Mouse (Mus musculus) forebrain, embryonic 13.5 days (tissue): ENCODE measurements at regions not wholly inside any gene's neighbourhood (a gene's known extent, or its start where the extent isn't known, plus 50 kb on each side); places are given as distances from the start of the nearest gene placed in this dataset.
A peak's percentile ranks its signal among the peaks of the same experiment; 100 is the strongest.

ENCODE experiments used
- ATAC-seq: fragments of 200-750 bp; cut with Nextera tagmentation; 2 replicates; pipeline ENCODE4 v1.8.0; 2017
- H3K27ac ChIP-seq: fragments of 300-500 bp; sonication (generic); 2 replicates; pipeline ENCODE4 v1.5.1; 2015; ENCODE audit warnings: inconsistent platforms, mild to moderate bottlenecking, moderate library complexity
- H3K27me3 ChIP-seq: fragments of 300-500 bp; sonication (generic); 2 replicates; pipeline ENCODE4 v1.6.1; 2015; ENCODE audit warnings: mild to moderate bottlenecking, inconsistent platforms
- H3K36me3 ChIP-seq: fragments of 300-500 bp; sonication (generic); 2 replicates; pipeline ENCODE4 v1.6.1; 2015; ENCODE audit warnings: mild to moderate bottlenecking, inconsistent platforms; ENCODE audit not compliant: poor library complexity, severe bottlenecking
- H3K4me1 ChIP-seq: fragments of 300-500 bp; sonication (generic); 2 replicates; pipeline ENCODE4 v1.6.1; 2015; ENCODE audit warnings: inconsistent platforms
- H3K4me2 ChIP-seq: fragments of 300-500 bp; sonication (generic); 2 replicates; pipeline ENCODE4 v1.6.1; 2015; ENCODE audit warnings: inconsistent platforms, mild to moderate bottlenecking, moderate library complexity
- H3K4me3 ChIP-seq: fragments of 300-500 bp; sonication (generic); 2 replicates; pipeline ENCODE4 v1.5.1; 2015; ENCODE audit warnings: mild to moderate bottlenecking, inconsistent platforms
- H3K9ac ChIP-seq: fragments of 300-500 bp; sonication (generic); 2 replicates; pipeline ENCODE4 v1.6.1; 2015; ENCODE audit warnings: mild to moderate bottlenecking, inconsistent platforms
- H3K9me3 ChIP-seq: fragments of 300-500 bp; sonication (generic); replicated peaks from 2 replicates; pipeline ENCODE4 v1.6.1; 2016; ENCODE audit warnings: inconsistent platforms
- WGBS: fragments of 180-500 bp; shearing (Covaris S2); methylation state at CpG from one replicate; pipeline ENCODE4 v1.1.7; 2015; 5-methylcytosine and 5-hydroxymethylcytosine counted together

DNA sequence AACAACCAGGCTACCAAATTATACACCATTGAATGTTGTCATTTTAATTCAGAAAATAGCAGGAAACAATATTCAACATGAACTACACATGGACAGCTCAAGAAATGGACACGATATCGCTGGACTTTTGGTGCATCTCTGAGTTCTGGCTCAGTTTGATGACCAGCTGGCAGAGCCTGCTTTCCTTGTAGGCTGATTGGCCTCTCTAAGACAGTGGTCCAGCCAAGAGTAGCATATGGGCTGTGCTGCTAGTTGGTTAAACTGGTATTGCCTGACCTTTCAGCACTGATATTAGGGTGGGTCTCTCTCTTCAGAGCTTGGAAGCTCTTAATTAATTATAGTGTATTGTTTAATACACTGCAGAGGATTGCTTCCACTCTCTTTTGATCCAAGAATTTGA lies 705.8 kb upstream of the Ddx18 start:
- Histone ChIP-seq H3K27ac (no peak overlapping the region), H3K4me3 (no peak overlapping the region), H3K27me3 (no peaks in the 10 kb centered on the region), H3K4me2 (no peak overlapping the region), H3K9ac (no peak overlapping the region), H3K4me1 (no peaks in the 10 kb centered on the region), H3K36me3 (no peaks in the 10 kb centered on the region), H3K9me3 (no peaks in the 10 kb centered on the region)
- WGBS, result 89% methylated on average over 2 of the region's 2 CpGs
- no peak for ATAC-seq

DNA sequence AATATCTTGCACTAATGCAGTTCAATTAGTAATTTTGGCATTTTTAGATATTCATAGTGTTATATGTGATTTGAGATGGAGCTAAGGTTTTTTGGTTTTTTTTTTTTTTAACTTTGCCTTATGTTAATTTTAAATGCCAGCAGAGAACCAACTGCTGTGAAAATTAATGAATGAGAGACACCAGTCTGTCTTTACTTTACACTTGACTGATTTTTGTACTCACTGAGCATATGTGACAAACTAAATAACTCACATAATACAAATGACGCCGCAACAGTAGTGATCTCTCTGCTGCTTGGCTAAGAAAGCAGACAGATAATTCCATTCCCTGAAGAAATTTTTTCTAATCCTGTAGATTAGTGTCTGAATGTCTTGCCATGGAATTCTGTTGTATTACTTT lies 675.2 kb upstream of the Ddx18 start:
- Histone ChIP-seq H3K4me3 (no peak overlapping the region), H3K9ac (no peak overlapping the region), H3K9me3 (no peaks in the 10 kb centered on the region), H3K27ac (no peak overlapping the region), H3K36me3 (no peaks in the 10 kb centered on the region), H3K4me1 (no peaks in the 10 kb centered on the region), H3K4me2 (no peak overlapping the region), H3K27me3 (no peaks in the 10 kb centered on the region)
- 63% methylated on average over 2 of the region's 2 CpGs for WGBS
- ATAC-seq, result 0 out of 2 replicates have a peak, but pooled peaks have one; percentile 27

DNA sequence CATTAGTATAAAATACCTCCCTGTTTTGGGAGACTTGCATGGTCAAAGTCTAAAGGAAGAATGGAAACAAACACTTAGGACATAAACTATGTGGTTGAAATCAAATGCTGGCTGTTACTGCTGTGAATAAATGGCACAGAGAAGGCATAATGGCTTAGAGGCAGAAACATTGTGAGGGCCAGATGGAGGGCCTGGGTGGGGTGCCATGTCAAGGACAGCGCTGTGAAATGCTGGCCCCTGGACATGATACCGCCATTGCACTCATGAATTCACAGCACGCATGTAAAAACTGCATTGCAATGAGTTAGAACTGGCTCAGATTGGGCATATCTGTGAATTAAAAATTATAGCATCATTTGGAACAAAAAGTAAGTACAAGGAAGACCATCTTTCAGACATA lies 673.7 kb upstream of the Ddx18 start:
- Histone ChIP-seq H3K4me1 (no peaks in the 10 kb centered on the region), H3K9ac (no peak overlapping the region), H3K36me3 (no peaks in the 10 kb centered on the region), H3K9me3 (no peaks in the 10 kb centered on the region), H3K4me3 (no peak overlapping the region), H3K27me3 (no peaks in the 10 kb centered on the region), H3K27ac (no peak overlapping the region), H3K4me2 (no peak overlapping the region)
- WGBS, result 86% methylated on average over 3 of the region's 3 CpGs
- ATAC-seq, result no peak

DNA sequence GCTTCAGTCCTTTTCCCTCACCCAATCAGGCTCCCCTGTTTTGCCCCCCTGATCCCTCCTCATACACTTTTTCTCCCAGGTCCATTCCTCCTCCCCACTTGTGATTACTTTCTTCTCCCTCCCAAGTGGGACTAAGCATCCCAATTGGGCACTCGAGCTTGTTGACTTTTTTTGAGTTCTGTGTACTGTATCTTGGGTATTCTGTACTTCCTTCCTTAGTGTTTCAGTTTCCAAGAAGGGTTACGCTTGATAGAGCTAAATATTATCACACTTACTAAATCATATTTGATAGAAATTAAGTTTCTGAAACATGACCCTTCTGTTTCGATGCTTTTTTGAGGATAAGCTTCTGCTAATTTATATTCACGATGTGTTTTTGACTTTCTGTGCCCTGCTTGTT lies 662.7 kb upstream of the Ddx18 start:
- Histone ChIP-seq H3K4me2 (no peak overlapping the region), H3K4me3 (no peak overlapping the region), H3K9me3 (no peaks in the 10 kb centered on the region), H3K9ac (no peak overlapping the region), H3K27ac (no peak overlapping the region), H3K36me3 (no peaks in the 10 kb centered on the region), H3K4me1 (no peaks in the 10 kb centered on the region), H3K27me3 (no peaks in the 10 kb centered on the region)
- WGBS, result 85% methylated on average over 4 of the region's 4 CpGs
- ATAC-seq, result no peak

DNA sequence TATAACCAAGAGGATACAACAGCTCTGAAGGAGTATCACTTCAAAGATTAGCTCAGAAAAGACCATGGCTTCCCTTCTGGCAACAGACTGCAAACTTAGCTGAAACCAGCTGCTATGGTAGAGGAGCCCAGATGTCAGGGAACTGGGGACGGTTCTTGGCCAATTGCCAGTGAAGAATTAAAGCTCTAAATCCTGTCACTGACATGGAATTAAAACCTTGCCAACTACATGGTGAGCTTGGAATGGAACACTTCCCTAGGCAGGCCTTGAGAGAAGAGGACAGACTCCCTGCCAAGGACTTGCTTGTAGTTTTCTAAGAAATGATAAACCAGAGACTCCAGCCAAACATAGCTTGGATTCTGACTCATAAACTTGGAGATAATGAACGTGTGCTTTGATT lies 644.7 kb upstream of the Ddx18 start:
- H3K9me3 ChIP-seq, result no peaks in the 10 kb centered on the region
- H3K27me3 ChIP-seq, result no peaks in the 10 kb centered on the region
- H3K4me2 ChIP-seq, result no peak overlapping the region
- peak; percentile 80; the same call in 1 of the 2 replicates for ATAC-seq
- 47% methylated on average over 2 of the region's 2 CpGs for whole genome bisulfite sequencing
- H3K27ac ChIP-seq, result no peak overlapping the region
- no peaks in the 10 kb centered on the region for H3K4me1 ChIP-seq
- H3K36me3 ChIP-seq, result no peaks in the 10 kb centered on the region
- no peak overlapping the region for H3K4me3 ChIP-seq
- no peak overlapping the region for H3K9ac ChIP-seq

DNA sequence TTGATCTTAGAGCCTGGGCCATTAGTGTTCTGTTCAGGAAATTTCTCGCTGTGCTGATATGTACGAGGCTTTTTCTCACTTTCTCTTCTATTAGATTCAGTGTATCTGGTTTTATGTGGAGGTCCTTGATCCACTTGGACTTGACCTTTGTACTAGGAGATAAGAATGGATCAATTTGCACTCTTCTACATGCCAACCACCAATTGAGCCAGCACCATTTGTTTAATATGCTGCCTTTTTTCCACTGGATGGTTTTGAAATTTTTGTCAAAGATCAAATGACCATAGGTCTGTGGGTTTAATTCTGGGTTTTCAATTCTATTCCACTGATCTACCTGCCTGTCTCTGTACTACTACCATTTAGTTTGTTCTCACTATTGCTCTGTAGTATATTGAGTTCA lies 640.8 kb upstream of the Ddx18 start:
- Histone ChIP-seq H3K27me3 (no peaks in the 10 kb centered on the region), H3K9me3 (no peaks in the 10 kb centered on the region), H3K36me3 (no peaks in the 10 kb centered on the region), H3K4me1 (no peaks in the 10 kb centered on the region), H3K4me3 (no peak overlapping the region), H3K9ac (no peak overlapping the region), H3K4me2 (no peak overlapping the region), H3K27ac (no peak overlapping the region)
- ATAC-seq, result no peak
- 93% methylated on average over 2 of the region's 2 CpGs for WGBS

DNA sequence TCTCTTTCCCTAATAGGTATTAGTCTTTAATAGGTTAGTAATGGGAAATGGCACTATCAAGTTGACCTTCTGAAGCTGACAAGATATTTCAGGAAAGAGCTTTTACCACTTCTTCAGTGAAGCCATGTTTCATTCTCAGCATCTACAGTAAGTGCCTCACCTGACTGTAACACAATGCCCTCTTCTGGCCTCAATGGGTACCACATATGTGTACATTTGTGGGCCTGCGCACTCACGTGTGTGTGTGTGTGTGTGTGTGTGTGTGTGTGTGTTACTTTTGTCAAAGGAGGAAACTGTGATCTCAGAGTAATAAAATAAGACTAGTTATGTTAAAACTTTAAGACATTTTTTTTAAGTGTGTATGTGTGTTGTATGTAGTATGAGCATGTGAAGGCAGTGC lies 601.8 kb upstream of the Ddx18 start:
- no peaks in the 10 kb centered on the region for H3K9me3 ChIP-seq
- H3K27ac ChIP-seq, result no peak overlapping the region
- ATAC-seq, result no peak
- H3K9ac ChIP-seq, result no peak overlapping the region
- H3K4me3 ChIP-seq, result no peak overlapping the region
- H3K4me2 ChIP-seq, result no peak overlapping the region
- no peaks in the 10 kb centered on the region for H3K27me3 ChIP-seq
- no peaks in the 10 kb centered on the region for H3K4me1 ChIP-seq
- no peaks in the 10 kb centered on the region for H3K36me3 ChIP-seq
- 88% methylated on average over 2 of the region's 2 CpGs for WGBS

DNA sequence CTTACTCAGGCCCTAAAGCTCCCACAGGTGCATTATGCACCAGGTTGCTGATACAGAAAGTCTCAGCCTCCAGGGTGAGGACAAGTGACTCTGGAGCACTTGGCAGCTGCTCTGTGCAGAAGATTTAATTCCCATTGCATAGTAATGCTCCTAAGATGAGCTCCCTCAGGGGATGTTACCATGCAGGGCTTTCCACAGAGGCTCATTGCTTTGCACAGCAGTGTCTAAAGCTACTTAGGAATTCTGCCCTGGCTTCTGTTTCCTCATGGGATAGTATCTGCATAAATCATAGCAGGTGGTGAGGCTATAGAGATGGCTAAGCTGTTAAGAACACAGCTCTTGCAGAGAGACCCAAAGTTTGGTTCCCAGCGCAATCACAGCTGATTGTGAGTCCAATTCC lies 594.0 kb upstream of the Ddx18 start:
- no peak overlapping the region for H3K27ac ChIP-seq
- 85% methylated on average over 1 of the region's 1 CpGs for WGBS
- no peaks in the 10 kb centered on the region for H3K27me3 ChIP-seq
- no peaks in the 10 kb centered on the region for H3K4me1 ChIP-seq
- no peak for ATAC-seq
- H3K4me3 ChIP-seq, result no peak overlapping the region
- no peak overlapping the region for H3K4me2 ChIP-seq
- H3K9me3 ChIP-seq, result no peaks in the 10 kb centered on the region
- H3K9ac ChIP-seq, result no peak overlapping the region
- no peaks in the 10 kb centered on the region for H3K36me3 ChIP-seq

DNA sequence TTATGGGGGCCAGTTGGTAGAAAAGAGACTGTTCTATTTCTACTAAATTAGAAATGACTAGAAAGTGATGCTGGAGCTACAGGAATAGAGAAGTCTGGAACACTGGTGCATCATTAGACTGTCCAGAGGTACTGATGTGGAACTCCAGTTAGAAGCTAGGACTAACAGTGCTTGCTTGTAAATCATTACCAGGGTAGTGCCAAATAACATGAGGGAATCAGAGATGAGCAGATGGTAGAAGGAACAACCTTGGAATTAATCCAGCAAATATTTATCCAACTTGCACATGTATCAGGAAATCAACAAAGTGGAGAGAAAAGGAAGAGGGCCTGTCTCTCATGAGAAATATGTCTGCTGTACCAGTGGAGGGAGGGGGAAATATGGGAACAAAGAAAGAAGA lies 573.6 kb upstream of the Ddx18 start:
- Histone ChIP-seq H3K4me2 (no peak overlapping the region), H3K9ac (no peak overlapping the region), H3K4me3 (no peak overlapping the region), H3K27ac (no peak overlapping the region), H3K9me3 (no peaks in the 10 kb centered on the region), H3K4me1 (no peaks in the 10 kb centered on the region), H3K36me3 (no peaks in the 10 kb centered on the region), H3K27me3 (no peaks in the 10 kb centered on the region)
- ATAC-seq, result peak; percentile 50; the same call in 1 of the 2 replicates

DNA sequence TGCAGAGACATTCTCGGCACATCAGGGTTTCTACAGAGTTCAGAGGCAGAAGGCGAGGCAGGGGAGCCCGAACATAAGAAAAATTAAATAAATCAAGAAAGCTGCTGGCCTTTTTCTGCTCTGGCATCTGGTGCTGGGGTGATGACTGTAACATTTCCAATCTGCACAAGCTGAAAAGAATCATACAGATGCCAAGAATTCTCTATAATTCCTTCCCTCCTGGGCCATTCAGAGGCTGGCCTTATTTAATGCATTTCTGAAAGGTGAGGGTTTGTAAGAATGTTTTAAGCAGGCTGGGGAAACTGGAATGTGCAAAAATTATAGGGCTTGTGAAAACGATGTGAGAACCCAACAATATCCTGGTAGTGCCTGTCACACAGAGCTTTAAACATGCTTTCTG lies 556.2 kb upstream of the Ddx18 start:
- Histone ChIP-seq H3K9ac (no peak overlapping the region), H3K27me3 (no peaks in the 10 kb centered on the region), H3K4me1 (no peaks in the 10 kb centered on the region), H3K36me3 (no peaks in the 10 kb centered on the region), H3K4me2 (no peak overlapping the region), H3K27ac (no peak overlapping the region), H3K9me3 (no peaks in the 10 kb centered on the region), H3K4me3 (no peak overlapping the region)
- ATAC-seq, result 0 out of 2 replicates have a peak, but pooled peaks have one; percentile 38
- 71% methylated on average over 4 of the region's 4 CpGs for WGBS

DNA sequence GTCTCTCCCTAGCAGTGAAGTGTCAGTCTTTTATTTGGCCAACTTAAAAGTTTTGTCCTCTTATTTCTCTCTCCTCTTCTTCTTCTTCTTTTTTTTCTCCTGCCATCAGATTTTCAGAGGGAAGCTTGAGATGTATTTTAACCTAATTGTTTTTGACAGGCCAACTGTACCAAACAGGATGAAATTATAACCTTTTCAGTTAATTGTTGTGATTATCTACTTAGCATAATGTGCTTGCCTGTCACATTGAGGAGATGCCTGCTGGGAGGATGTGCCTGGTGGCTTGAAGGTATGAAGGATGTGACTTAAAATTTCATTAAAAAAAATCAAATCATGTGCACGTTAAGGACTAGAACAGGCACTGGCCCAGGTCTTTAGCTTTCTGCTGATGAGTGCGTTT lies 527.9 kb upstream of the Ddx18 start:
- H3K4me2 ChIP-seq, result no peak overlapping the region
- H3K36me3 ChIP-seq, result no peaks in the 10 kb centered on the region
- no peak overlapping the region for H3K4me3 ChIP-seq
- H3K9me3 ChIP-seq, result no peaks in the 10 kb centered on the region
- H3K9ac ChIP-seq, result no peak overlapping the region
- 69% methylated on average over 2 of the region's 2 CpGs for WGBS
- no peak for ATAC-seq
- H3K27ac ChIP-seq, result no peak overlapping the region
- H3K4me1 ChIP-seq, result no peaks in the 10 kb centered on the region
- no peaks in the 10 kb centered on the region for H3K27me3 ChIP-seq

DNA sequence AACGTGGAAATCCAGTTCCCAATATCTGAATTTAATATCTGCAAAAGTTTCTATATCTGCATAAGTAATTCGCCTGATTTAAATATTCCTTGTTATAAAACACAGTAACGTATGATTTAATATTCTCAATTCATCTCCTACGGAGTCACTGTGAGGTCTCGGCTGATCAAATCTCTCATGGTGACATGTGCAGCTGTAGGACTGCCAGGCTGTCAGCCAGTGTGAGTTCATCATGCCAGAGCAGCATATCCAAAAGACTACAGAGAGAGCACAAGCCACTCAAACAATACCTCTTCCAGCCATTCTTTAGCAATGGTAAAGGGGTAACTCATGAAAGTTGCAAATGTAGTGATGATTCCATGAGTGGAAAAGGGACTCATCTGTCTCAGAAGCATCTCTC lies 514.7 kb upstream of the Ddx18 start:
- Histone ChIP-seq H3K4me1 (no peaks in the 10 kb centered on the region), H3K4me2 (no peak overlapping the region), H3K9me3 (no peaks in the 10 kb centered on the region), H3K36me3 (no peaks in the 10 kb centered on the region), H3K9ac (no peak overlapping the region), H3K27me3 (no peaks in the 10 kb centered on the region), H3K4me3 (no peak overlapping the region), H3K27ac (no peak overlapping the region)
- ATAC-seq, result no peak
- 88% methylated on average over 5 of the region's 5 CpGs for WGBS

DNA sequence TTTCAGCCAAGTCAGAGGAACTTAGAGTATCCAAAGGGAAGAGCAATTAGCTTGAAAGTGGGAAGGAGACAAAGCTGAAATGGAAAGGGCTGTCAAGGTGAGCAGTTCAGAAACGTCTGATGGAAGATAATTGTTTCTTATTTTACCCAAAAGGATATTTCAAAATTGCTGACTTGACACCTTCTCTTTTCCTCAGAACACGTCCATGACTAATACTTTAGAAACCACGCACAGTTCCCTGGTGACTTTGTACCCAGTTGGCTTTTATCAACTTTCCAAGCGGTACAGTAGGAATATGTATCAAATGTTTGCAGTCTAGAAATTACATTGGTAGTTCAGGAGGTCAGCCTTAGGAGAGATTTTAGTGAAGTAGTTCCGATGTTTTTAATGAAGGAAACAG lies 508.3 kb upstream of the Ddx18 start:
- Histone ChIP-seq H3K4me2 (no peak overlapping the region), H3K4me1 (no peaks in the 10 kb centered on the region), H3K9me3 (no peaks in the 10 kb centered on the region), H3K27ac (no peak overlapping the region), H3K36me3 (no peaks in the 10 kb centered on the region), H3K9ac (no peak overlapping the region), H3K27me3 (no peaks in the 10 kb centered on the region), H3K4me3 (no peak overlapping the region)
- WGBS, result 87% methylated on average over 5 of the region's 5 CpGs
- no peak for ATAC-seq
